Mouse (Mus musculus) cerebellum, adult 8-10 months (tissue): ENCODE measurements at regions not wholly inside any gene's neighbourhood (a gene's known extent, or its start where the extent isn't known, plus 50 kb on each side); places are given as distances from the start of the nearest gene placed in this dataset.
A peak's percentile ranks its signal among the peaks of the same experiment; 100 is the strongest.

Experiments
- DNase-seq: peaks from one replicate; pipeline ENCODE4 v3.0.0; 2022

DNA sequence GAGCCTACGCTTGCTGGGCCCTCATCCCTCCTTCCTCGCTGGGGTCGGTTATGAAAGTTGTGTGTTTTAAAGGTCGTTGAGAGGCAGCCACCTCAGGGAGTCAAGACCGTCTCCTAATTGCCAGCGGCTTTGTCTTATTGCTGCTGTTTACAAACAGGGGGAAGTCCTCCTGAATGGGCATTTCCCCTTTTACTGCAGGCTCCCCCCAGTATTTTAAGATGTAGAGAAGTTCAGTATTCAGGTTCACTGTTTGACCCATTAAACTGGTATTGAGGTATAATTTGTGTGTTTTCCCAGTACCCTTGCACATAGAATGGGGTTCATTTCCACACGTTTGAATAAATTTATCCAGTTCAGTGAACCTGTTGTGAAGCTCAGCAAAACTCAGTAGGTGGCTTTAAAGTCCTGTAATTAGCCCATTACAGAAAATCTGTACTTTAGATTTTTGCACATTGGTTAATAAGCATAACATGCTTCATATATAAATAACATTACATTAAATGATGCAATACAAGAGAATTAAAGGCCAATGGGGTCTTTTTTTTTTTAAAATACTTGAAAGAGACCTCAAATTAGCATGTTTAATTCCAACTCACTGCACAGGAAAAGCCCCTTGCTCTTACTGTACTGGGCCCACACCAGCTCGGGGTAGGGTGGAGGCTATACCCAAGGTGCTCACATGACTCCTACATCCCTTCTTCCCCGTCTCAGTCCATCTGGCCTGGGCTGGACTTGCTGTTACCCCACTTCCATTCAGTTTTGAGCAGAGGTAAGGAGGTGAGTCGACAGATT is 63.7 kb downstream of the Nkx2-1 start:
- DNase-seq, result no peak

DNA sequence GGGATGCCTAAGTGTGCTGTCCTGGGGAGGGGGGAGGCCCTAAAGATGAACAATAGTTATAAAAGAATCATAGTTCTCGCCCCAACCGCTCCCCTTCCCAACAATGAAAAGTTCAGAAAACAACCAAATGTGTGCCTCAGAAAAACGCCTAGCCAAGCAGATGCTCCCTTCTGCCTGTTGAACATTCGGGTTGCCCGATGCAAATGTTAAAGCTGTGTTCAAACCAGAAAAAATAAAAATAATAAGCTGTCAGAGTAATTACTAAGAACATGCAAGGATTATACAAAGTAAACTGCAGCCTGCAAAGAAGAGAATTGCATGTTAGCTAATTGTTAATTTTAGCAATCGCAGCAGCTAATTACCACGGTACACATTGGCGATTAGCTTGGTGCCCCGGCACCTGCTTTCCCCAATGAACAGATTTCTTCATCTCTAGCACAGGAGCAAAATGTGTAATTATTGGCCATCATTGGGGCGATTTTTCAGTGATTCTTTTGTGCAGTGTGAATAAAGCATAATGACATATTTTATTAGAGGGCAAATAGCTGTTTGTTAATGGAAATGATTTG is 65.7 kb downstream of the Nkx2-1 start:
- DNase-seq, result no peak

DNA sequence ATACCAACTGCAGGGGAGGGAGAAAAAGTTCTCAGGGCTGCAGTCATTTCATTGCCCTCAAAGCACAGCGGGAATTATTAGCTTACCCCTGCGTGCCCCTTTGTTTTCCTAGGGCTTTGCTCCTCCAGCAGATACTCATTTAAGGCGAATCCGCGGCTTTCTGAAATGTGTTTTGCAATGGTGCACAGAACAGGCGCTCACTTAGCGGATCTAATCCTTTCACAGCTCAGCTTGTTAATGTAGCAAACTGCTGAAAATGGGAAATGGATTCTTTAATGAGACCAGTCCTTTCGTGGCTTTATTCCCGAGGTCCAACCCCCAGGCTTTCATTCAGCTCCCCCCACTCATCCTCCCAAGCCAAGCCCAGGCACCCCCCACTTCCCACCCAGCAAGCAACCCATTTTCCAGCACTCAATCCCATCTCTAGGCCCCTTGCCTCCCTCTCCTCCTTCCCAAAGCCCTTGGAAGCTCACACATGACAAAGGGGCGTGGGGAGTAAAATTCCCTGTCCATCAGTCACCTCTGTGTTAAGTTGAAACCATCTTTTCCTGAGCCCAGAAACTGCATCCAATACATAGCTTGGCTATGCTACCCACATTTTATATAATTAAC is 77.1 kb downstream of the Nkx2-1 start:
- no peak for DNase-seq

GRCm38 (mm10) chr12:56458665-56459507 is 77.8 kb downstream of the Nkx2-1 start:
- DNase-seq, result no peak

DNA sequence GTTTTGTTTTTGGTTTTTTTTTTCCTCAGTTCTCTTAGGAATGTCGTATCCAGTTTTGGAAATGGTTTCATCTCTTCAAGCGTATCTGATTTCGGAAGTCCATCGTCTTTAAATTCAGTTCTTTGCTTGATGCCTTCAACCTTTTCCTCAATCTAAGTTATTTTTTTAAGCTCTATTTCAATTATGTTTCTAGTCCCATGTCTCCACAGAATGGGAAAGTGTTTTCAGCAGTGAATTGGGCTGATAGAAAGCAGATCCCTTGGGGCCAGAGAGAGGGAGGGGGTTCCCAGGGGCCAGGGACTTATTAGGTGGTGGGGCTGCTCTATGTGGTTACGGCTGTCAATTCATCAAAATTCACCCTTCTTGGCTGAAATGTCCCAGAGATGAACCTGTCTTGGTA is 78.8 kb downstream of the Nkx2-1 start:
- DNase-seq, result no peak

DNA sequence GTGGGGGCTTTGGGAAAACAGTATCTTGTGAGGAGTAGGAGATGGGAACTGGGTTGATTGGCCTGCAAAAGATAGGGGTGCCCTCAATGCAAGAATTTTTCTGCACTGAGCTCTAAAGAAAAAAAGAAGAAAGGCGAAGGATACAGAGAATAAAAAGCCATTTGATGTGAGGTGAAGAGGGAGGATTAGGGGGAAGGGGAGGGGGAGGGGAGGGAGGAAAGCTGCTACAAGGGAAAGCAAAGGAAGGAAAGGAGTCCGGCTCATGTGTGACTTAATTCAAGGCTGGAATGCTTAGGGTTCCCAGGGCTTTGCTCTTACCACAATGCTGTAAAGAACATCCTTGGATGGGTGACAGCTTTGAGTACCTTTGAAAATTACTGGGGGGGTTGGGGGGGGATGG is 79.4 kb downstream of the Nkx2-1 start:
- no peak for DNase-seq

DNA sequence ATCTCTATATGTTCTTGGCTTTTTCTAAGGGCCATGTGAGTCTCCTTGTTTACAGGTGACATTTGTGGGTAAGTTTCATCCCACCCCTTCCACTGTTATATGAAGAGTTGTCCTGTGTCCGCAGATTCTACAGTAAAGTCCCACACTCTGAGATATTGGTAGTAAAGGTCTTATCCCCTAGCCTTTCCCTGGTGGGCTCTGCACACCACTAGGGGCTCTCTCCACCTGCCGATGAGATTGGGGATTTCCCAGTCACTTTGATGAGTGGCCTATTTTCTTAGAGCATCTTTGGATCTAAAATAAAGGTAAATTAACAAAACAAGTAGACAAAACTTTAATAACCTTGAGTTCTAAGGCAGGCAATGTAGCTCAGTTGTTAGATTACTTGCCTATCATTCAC is 86.4 kb downstream of the Nkx2-1 start:
- DNase-seq, result no peak

DNA sequence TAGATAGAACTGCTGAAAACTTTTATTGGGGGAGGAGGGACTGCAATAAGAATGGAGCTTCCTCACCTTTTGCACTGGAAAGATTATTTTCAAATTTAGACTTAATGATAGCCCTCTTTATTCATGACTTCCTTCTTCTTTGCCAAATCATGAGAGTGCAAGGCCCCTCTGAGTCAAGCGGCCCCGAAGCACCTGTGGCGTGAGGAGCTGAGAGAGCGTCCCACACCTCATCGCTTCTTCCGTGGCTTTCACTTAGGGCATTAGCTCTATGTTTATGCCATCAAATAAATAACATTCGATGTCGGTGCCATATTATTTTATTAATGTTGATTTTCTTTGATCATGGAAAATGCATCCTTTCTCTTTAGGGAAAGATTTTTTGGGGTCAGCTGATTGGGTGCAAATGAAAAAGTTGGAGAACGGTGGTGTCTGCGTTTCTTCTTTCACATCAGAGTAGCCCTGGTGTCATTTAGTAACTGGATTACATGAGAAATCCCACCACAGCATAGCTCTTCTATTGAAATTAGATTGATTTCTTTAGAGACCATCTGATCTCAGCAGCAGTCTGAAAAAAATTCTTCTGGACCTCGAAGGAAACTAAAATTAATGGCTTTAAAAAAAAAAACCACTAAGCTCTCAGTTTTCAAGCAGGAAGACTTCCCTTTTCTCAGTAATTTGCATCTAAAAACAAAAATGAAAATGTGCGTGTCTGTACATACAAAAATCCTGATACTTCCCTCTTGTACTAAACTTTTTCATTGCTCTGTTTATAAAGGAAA is 87.7 kb downstream of the Nkx2-1 start:
- DNase-seq, result no peak

- DNase-seq, result peak; percentile 6
These were observed 95.4 kb downstream of the Nkx2-1 start for GRCm38 (mm10) chr12:56441166-56441817.

- DNase-seq, result no peak
These were observed 94.6 kb upstream of the Mbip start for GRCm38 (mm10) chr12:56440068-56440847.

GRCm38 (mm10) chr12:56438384-56438783 is 92.7 kb upstream of the Mbip start:
- no peak for DNase-seq

DNA sequence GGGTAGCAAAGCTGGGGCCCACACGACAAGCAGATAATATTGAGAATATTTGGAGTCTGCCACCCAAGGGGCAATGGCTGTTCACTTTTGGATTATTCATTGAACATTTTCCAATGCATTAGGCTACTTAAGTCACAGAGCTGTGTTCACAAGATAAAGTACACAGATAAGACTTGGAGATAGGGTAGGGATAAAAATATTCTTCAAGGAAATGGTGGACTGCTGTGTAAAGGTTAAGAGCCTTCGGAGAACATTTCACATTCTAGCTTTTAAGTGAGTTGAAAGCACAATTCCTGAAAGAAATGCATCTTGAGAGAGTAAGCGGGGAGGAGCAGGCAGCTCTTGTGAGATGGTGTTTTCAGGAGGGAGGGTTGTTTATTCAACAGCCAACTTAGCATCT is 92.3 kb upstream of the Mbip start:
- no peak for DNase-seq

GRCm38 (mm10) chr12:56426681-56427246 is 81.1 kb upstream of the Mbip start:
- no peak for DNase-seq

DNA sequence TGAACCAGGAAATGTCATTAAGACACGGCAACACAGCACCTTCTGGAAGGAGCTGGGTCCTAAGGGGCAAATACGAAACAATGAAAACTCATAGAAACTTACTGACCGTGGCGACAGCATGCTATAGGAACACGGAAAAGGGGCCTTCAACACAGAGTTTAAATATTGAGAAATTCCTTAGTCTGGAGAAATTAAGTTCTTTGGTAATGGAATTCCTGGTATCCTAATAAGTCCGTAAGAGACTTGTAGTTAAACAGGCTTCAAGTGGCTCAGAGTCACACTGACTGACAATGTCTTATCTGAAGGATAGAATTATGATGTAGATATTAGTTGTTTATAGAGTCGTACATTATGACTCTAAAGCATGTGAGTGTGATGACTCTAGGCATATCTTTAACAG is 70.4 kb upstream of the Mbip start:
- DNase-seq, result no peak

DNA sequence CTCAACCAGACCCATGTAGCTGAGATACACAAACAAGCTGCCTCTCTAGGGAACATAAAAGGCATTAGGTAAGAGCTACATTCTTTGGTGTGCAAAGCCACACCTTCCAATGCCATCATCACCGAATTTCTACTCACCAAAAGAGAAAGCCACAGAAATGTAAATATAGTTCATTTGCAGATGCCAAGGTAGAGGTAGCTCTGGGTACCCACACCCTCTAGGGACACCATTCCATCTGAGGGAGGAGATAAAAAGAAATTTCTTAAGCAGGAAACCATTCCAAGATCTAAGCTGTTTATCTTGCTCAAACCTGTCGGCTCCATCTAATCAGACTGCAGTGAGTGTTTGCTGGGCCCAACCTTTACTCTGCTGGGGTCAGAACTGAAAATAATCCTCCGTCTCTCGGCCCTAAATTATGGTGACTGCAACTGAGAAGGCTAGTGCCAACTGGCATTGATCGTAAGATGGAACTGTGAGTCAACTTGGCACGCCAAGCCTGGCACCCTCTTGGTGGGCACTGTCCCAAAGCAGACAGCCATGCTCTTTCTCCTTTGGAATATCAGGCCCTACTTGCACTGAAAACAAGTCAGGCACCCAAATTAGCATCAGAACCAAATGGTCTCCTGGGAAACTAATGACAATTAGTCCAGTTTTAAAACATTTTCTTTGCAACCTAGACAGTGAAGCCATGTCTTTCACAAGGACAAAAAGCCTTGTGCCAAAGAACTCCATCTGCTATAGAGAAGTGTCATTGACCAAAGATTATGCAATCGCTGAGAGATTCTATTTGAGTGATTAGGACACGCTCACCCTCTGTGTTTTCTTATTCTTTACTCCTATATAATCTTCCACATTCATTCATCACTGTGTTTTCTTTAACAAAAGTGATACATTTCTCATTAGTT is 69.4 kb upstream of the Mbip start:
- peak; percentile 77 for DNase-seq

- DNase-seq, result no peak
These were observed 60.0 kb upstream of the Mbip start for GRCm38 (mm10) chr12:56405658-56406057.

DNA sequence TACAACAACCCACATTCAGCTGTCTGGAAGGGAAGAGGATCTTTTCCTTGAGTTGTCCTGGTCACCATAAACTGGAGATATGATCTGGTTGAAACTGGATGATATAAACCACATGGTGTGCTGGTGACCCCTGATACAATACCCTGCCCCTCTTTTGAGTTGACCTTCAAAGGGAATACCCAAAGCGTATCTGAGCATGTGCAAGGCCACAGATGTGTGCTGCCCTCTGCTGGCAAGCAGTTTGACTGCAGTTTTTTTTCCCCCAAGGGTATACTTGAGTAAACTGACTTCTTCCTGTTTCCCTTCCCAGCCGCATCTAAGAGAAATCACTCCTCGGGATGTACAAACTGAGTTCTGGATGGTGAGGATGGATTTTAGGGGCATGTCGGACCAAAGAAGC is 59.1 kb upstream of the Mbip start:
- peak; percentile 2 for DNase-seq

GRCm38 (mm10) chr12:56404262-56404661 is 58.6 kb upstream of the Mbip start:
- DNase-seq, result no peak

- no peak for DNase-seq
These were observed 57.9 kb upstream of the Mbip start for GRCm38 (mm10) chr12:56403626-56404025.

DNA sequence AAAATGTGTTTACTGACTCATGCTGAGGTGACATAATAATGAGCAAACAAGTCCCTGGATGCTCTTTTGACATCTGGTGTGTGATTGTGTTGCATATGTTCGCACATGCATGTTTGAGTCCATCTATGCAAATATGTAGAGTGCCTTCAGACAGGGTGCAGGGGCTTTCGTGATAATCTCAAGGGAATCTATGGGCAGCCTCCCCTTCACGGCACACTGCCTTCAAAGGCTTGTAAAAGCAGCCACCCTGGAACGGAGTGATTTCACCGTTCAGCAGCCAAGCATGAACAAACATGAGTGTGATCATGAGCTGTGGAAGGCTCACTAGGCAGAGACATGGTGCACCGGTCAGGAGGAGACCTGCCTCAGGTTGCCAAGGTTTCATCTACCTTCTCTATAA is 57.1 kb upstream of the Mbip start:
- no peak for DNase-seq
